Mouse (Mus musculus): ENCODE data around the gene Ptar1.

GRCm38 (mm10) chr19:23779130-23779529, 91.9 kb downstream of the Ptar1 start:
- TF ChIP-seq CTCF (IDR thresholded peaks at IDR 0.05; ENCODE audit: control insufficient read depth, insufficient read depth, insufficient read length) (no peak), USF1 (IDR thresholded peaks at IDR 0.05; ENCODE audit: low read depth) (no peak), MAX (IDR thresholded peaks at IDR 0.05) (no peak)
